Mouse (Mus musculus): ENCODE measurements around the gene Naa16.
A peak's percentile ranks its signal among the peaks of the same experiment; 100 is the strongest.
"Not testable (repeated sequence)": the region's sequence is repeated elsewhere in the genome, so short reads cannot be mapped to it uniquely, and the experiment has no call there.

The Naa16 gene

DNA sequence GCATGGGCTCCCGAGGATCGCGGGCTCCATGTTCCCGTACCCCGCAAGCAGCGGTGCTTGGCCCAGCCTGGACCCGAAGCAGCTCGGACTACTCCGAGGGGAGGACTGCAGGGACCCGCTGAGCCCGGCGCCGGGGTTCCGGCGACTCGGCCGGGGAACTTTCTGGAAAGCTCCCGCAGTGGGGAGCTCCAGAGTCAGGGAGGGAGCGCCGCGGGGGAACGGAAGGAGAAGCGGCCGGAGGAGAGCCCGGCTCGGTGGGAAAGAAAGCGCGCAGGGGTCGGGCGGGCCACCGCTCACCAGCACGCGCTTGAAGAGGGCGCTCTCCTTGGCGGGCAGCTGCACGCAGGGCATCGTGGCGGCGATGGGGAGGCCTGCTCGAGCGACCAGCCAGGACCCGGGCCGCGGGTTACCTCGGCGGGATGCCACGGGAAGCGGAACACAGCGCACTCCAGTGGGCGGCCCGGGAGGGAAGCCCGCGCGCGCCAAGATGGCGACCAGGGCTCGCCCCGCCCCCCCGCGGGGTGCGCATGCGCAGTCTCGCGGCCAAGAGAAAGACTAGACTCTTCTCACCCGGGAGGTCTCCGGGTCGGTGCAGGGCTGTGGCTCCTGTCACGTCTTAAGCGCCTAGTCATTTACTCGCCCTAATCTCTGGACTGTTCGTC is at the start of gene Naa16:
TSS of gene Naa16 (minus strand) at position 514 of the 662 bp plus-strand sequence.
- peak; percentile 93 for DNase-seq (ENCODE audit: low read depth, low spot score)

GRCm38 (mm10) chr14:79434068-79434467 is 43.5 kb upstream of the Naa16 start:
- DNase-seq (ENCODE audit: low read depth, low spot score): no peak

- not testable (repeated sequence) for DNase-seq (ENCODE audit: low read depth, low spot score)
Measured at GRCm38 (mm10) chr14:79426730-79427365, 36.3 kb upstream of the Naa16 start.

DNA sequence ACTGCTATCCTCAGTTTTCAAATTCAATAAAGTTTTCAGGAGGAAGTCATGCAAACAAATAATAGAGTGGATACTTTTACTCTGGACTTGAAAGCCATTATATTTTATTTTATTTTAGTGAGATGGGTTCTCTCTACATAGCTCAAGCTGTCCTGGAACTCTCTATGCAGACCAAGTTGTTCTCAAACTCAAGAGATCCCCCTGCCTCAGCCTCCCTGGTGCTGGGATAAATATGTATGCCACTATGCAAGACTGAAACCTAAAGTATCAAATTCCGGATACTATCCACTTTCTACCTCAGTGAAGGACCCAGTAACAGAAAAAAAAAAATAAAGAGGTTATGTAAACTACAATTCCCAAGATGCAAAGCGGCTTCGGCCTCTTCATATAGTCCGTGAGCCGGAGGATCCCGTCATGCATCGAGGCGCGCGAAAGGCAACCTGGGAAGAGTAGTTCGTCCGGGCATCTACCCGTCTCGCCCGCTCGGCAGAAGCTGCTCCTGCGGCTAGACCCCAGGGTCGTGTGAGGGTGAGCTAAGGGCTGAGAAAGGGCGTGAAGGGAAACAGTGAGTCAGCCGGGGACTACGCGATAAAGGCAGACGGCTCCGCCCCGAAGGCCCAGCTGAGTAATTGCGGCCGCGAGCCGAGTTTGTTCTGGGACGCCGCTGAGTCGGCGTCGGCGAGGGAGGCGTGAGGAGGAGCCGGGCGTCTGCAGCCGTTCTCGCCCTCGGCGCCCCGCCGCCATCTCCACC is 35.6 kb upstream of the Naa16 start, which contains the start of gene Kbtbd7:
TSS of gene Kbtbd7 (plus strand) at position 533 of the 751 bp plus-strand sequence.
- peak; percentile 98 for DNase-seq (ENCODE audit: low read depth, low spot score)

DNA sequence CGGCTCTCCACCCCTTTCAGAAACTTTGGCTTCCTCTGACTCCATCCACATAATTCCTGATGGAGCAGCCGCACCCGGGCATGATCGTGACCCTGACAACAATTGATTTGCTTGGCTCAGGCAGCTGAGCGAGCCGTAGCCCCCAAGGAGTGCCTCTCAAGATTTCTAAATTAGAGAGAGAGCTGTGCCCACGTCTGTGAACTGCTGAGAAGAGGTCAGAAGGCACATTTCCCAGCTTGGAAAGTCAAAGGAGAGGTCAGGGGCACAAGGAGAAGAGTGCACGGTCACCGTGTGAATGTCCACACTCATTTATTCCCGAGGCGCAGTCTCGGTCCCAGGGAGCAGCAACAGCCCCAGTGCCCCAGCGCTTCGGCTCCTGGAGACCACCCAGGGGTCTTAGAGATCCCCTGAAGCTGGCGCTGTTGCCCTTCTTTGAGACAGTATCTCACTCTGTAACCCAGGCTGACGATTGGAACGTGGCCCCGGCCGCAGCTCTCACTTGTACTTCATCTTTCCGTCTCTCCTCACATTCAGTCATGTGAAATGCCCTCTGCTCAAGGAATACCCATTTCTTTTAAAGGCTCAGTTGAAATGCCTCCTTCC is 29.6 kb upstream of the Naa16 start:
- DNase-seq (ENCODE audit: low read depth, low spot score): no peak

DNA sequence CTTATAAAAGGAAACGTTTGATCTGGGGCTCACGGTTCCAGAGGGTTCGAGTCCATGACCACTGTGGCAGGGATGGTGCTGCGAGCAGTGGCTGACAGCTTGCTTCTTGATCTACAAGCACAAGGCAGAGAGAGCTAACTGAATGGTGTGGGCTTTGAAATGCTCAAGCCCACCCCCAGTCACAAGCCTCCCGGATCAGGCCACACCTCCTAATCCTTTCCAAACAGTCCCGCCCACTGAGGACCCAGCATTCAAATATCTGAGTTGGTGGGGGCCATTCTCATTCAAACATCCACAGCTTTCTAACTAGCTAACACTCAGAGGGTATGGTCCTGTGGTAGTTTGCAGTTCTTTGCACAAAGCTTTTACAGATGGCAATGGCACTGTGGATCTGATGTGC is 22.5 kb upstream of the Naa16 start:
- peak; percentile 51 for DNase-seq (ENCODE audit: low read depth, low spot score)

DNA sequence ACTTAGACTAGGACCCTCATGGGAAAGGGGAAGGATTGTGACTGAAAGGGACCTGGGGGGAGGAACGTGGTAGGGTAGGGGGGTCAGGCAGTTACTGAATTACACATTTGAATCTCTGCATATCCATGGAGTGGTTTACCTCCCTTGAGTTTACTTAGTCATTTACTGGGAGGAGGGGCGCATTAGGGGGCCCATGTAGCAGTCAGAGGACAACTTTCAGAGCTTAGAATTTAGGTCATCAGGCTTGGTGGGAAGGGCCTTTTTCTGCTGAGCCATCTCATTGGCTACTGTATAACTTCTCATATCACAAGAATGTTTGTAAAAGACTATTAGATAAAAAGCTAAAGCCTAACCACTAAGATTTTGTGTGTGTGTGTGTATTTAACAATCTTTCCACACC is 20.1 kb upstream of the Naa16 start:
- no peak for DNase-seq (ENCODE audit: low read depth, low spot score)

- no peak for DNase-seq (ENCODE audit: low read depth, low spot score)
Measured at GRCm38 (mm10) chr14:79409278-79409830, 18.8 kb upstream of the Naa16 start.

DNA sequence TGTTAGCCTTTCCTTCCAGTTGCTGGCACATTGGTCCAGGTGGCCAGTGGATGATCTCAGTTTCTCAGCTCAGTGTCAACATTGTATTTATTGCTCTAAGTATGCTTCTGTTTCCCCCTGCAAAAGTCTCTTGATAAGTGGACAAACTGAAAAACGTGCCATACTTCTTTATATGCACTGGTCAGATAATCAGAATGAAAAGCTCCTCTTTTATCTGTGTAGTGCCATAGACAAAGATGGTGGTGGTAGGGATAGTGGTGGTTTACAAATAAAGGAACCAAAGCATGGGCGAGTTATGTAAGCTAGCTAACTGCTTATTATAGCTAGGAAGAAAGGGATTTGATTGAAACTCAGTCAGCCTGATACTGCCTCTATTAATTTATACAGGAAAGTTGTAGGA is 17.1 kb upstream of the Naa16 start:
- DNase-seq (ENCODE audit: low read depth, low spot score): no peak

GRCm38 (mm10) chr14:79397321-79398122 is 6.9 kb upstream of the Naa16 start, which contains the start of gene Mtrf1:
Mtrf1 (plus strand) TSS chr14:79397772.
- DNase-seq (ENCODE audit: low read depth, low spot score): peak; percentile 81

GRCm38 (mm10) chr14:79394564-79394963 is 4.0 kb upstream of the Naa16 start:
- peak; percentile 69 for DNase-seq (ENCODE audit: low read depth, low spot score)

GRCm38 (mm10) chr14:79393289-79393688 is 2.7 kb upstream of the Naa16 start:
- no peak for DNase-seq (ENCODE audit: low read depth, low spot score)

DNA sequence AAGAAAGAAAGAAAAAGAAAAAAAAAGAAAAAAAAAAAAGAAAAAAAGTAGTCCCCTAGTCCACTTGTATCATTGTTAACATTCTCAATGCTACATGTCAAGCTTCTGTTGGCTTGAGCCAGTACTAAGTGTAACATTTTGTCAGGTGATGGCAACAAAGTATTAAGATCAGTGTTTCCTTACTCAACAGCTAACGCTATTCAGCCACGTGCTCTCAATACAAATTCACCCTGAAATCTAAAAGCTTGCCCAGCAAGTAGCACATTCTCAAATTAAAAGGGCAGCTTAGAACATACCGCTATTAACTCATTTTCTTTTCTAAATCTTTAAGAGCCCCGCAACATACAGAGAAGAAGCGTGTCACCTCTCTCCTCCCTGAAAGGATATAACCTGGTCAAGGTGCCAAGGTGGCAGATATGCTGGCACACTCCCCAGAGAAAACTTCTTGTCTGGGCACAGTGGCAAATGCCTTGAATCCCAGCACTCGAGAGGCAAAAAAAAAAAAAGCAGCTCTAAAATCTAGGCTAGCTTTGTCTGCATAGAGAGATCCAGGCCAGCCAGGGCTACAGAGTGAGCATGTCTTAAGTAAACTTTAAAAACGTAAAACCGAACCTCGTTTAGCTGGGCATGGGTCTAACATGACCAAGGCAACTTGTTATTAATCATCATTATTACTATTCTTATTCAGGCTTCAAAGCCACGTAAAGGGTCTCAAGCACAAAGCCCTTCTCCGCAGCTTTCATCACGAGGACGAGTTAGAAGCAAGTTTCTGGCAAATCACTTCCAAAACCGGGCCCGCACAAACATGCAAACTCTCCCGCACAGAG is 927 bp downstream of the Naa16 start:
- no peak for DNase-seq (ENCODE audit: low read depth, low spot score)

DNA sequence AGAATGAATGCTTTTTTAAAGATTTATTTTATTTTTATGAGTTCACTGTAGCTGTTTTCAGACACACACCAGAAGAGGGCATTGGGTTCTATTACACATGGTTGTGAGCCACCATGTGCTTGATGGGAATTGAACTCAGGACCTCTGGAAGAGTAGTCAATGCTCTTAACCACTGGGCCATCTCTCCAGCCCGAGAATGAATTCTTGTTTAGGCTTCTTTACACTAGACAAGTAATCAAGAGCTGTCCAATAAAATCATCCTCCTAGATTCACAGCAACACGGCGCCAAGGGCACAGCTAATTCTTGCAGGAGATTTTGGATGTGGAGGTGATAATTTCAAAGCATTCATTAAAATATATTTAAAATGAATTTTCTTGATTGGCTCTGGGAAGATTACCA is 2.3 kb downstream of the Naa16 start:
- no peak for DNase-seq (ENCODE audit: low read depth, low spot score)

GRCm38 (mm10) chr14:79383120-79383519 is 7.5 kb downstream of the Naa16 start:
- no peak for DNase-seq (ENCODE audit: low read depth, low spot score)

GRCm38 (mm10) chr14:79377041-79377440 is 13.5 kb downstream of the Naa16 start:
- no peak for DNase-seq (ENCODE audit: low read depth, low spot score)

DNA sequence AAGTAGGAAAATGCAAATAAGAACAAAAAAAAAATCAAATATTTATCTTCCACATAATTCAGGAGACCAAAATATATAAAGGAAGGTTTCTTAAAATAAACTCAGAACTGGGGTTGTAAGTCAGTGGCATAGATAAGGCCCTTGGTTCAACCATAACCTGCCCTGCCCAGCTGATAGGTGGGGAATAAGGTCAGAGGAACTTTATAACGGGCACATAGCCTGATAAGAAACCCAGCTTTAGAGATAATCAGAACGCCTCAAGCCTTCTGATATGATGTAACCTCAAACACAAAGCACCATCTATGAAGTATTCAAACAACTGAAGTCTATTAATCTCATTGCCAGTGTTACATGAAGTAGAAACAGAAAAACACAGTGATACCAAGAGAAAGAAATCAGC is 32.5 kb downstream of the Naa16 start:
- DNase-seq (ENCODE audit: low read depth, low spot score): no peak

- DNase-seq (ENCODE audit: low read depth, low spot score): no peak
Measured at GRCm38 (mm10) chr14:79346384-79346783, 44.2 kb downstream of the Naa16 start.

- no peak for DNase-seq (ENCODE audit: low read depth, low spot score)
Measured at GRCm38 (mm10) chr14:79335613-79336012, 55.0 kb downstream of the Naa16 start.

- no peak for DNase-seq (ENCODE audit: low read depth, low spot score)
Measured at GRCm38 (mm10) chr14:79331936-79332335, 58.6 kb downstream of the Naa16 start.
